Mouse (Mus musculus): ENCODE data around the gene Abcc9. TPM values are rescaled to one million over a fixed set of nuclear protein-coding genes. Genes with fewer than 3 reads are reported as not detected.

Gene Abcc9
- polyA plus RNA-seq, 1 experiment from 2014 or later: 2.4 TPM

DNA sequence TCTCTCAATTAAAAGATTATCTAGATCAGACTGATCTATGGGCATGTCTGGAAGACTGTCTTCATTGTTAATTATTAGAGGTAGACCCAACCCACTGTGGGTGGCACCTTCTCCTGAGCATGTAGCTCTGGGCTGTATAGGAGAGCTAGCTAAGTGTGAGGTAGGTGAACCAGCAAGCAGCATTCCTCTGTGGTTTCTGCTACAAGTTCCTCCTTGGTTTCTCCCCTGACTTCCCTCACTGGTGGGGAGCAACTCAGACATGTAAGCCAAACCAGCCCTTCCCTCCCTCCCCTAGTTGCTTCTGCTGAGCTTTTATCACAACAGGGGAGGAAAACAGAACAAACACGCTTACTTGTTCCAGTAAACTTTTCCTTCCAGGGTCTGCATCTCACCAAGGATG lies 49.9 kb downstream of the Abcc9 start:
- no peak overlapping the region for H3K27ac ChIP-seq
- peaks cover 3% of the 10 kb centered on the region; the same call in 1 of the 2 replicates for H3K4me1 ChIP-seq
- no peak overlapping the region for H3K4me2 ChIP-seq
- no peak overlapping the region for H3K4me3 ChIP-seq
- no peaks in the 10 kb centered on the region for H3K9me3 ChIP-seq (replicated peaks)
- WGBS (ENCODE audit: insufficient replicate concordance): 47% methylated on average over 1 of the region's 1 CpGs
- no peaks in the 10 kb centered on the region for H3K27me3 ChIP-seq (replicated peaks)
- H3K9ac ChIP-seq: no peak overlapping the region
- ATAC-seq: no peak
- no peaks in the 10 kb centered on the region for H3K36me3 ChIP-seq

DNA sequence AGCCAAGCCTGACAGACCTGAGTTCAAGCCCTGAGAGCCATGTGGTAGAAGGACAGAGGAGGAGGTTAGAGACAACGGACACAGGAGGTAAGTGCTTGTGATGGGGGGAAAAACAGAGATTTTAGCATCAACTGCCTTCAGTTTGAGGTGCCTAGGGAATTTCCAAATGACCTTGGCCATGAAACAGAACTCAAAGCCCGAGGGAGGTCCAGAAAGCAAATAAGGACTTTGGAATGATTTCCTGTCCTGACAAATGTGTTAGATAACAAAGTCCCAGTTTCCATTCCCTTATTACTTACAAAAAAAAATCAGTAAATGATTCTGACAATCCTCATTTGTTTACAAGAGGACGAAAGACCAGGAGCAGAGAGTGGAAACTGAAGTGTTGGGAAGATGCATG lies 52.8 kb downstream of the Abcc9 start:
- H3K4me3 ChIP-seq: no peak overlapping the region
- WGBS (ENCODE audit: insufficient replicate concordance): 32% methylated on average over 3 of the region's 3 CpGs
- peaks cover 3% of the 10 kb centered on the region; the same call in 1 of the 2 replicates for H3K4me1 ChIP-seq
- H3K27me3 ChIP-seq (replicated peaks): no peaks in the 10 kb centered on the region
- H3K27ac ChIP-seq: no peak overlapping the region
- H3K36me3 ChIP-seq: no peaks in the 10 kb centered on the region
- no peaks in the 10 kb centered on the region for H3K9me3 ChIP-seq (replicated peaks)
- no peak overlapping the region for H3K9ac ChIP-seq
- no peak for ATAC-seq
- no peak overlapping the region for H3K4me2 ChIP-seq

DNA sequence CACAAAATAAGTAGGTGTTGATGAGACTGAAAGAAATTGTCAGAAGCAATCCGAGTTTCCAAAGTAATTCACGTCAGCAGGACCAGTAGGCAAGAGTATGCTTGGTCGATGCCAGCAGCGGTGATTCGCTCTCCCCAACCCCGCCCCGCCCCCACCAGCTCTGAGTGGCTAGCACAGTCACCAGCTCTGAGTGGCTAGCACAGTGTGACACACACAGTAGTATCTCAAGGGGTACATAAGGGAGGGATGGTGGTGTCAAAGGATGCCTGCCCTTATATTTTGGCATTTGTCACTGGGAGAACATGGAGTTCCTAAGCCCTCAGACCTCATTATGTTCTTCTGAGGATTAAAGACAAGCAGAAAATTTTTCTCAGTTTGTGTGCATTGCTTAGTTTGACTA lies 56.6 kb downstream of the Abcc9 start:
- H3K4me3 ChIP-seq: no peak overlapping the region
- H3K36me3 ChIP-seq: no peaks in the 10 kb centered on the region
- H3K9ac ChIP-seq: no peak overlapping the region
- no peak overlapping the region for H3K27ac ChIP-seq
- 63% methylated on average over 7 of the region's 7 CpGs for WGBS (ENCODE audit: insufficient replicate concordance)
- no peaks in the 10 kb centered on the region for H3K9me3 ChIP-seq (replicated peaks)
- H3K4me1 ChIP-seq: peaks cover 3% of the 10 kb centered on the region; the same call in 1 of the 2 replicates
- no peak for ATAC-seq
- no peaks in the 10 kb centered on the region for H3K27me3 ChIP-seq (replicated peaks)
- no peak overlapping the region for H3K4me2 ChIP-seq

DNA sequence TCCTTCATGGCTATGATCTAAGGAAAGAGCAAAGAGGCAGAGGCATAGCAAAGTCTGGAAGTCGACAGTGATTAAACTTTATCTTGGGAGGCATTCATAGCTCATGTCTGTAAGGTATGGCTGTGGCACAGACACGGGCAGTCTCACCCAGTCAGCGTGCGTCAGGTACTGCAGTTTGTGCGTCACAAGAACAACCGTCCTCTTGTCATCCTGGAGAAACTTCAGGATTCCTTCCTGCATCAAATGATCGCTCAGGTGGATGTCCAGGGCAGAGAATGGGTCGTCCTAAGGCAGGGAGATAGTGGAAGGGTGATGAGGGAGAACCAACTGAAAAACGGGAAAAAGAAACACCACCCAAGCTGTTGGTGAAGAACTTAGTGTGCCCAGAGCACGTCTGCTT lies 62.8 kb downstream of the Abcc9 start:
- Histone ChIP-seq H3K9ac (no peak overlapping the region), H3K4me3 (no peak overlapping the region), H3K27me3 (replicated peaks) (no peaks in the 10 kb centered on the region), H3K27ac (no peak overlapping the region), H3K4me2 (no peak overlapping the region), H3K9me3 (replicated peaks) (no peaks in the 10 kb centered on the region), H3K4me1 (no peaks in the 10 kb centered on the region), H3K36me3 (no peaks in the 10 kb centered on the region)
- WGBS (ENCODE audit: insufficient replicate concordance): 68% methylated on average over 10 of the region's 10 CpGs
- no peak for ATAC-seq

DNA sequence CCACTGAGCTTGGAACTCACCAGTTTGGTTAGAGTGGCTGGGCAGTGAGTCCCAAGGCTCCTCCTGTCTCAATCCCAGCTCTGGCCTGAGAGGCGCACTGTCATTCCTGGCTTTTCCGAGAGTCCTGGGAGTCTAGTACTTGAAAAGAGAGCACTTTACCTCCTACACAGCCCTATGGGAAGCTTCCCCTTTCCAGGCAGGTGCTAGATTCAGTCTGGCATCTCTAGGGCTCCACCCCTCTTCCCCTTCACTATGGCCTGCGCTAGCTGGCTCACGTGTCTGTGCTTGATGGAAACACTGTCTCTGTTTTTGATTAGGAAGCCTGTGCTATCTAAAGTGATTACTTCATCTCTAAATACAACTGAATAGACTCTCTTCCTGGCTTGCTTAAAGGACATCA lies 66.5 kb downstream of the Abcc9 start:
- 55% methylated on average over 4 of the region's 4 CpGs for WGBS (ENCODE audit: insufficient replicate concordance)
- no peak overlapping the region for H3K4me3 ChIP-seq
- no peak for ATAC-seq
- no peaks in the 10 kb centered on the region for H3K27me3 ChIP-seq (replicated peaks)
- no peaks in the 10 kb centered on the region for H3K4me1 ChIP-seq
- no peak overlapping the region for H3K9ac ChIP-seq
- no peak overlapping the region for H3K27ac ChIP-seq
- no peak overlapping the region for H3K4me2 ChIP-seq
- no peaks in the 10 kb centered on the region for H3K9me3 ChIP-seq (replicated peaks)
- no peaks in the 10 kb centered on the region for H3K36me3 ChIP-seq

DNA sequence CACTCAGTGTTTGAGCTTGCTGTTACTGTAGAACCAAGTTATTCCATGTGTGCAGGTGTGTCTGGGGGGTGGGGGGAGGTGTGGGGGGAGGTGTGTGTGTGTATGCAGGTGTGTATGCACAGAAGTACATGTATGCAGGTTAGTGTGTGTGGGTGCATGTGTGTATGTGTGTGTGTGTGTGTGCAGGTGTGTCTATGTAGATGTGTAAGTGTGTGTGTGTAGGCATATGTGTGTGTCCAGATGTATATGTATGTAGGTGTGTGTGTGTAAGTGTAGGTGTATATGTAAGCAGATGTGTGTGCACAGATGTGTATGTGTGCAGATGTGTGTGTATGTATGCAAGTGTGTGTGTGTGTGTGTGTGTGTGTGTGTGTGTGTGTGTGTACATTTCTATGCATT lies 66.9 kb downstream of the Abcc9 start:
- H3K4me1 ChIP-seq: no peaks in the 10 kb centered on the region
- H3K4me2 ChIP-seq: no peak overlapping the region
- H3K9ac ChIP-seq: no peak overlapping the region
- no peak overlapping the region for H3K4me3 ChIP-seq
- no peak overlapping the region for H3K27ac ChIP-seq
- H3K9me3 ChIP-seq (replicated peaks): no peaks in the 10 kb centered on the region
- H3K36me3 ChIP-seq: no peaks in the 10 kb centered on the region
- no peak for ATAC-seq
- H3K27me3 ChIP-seq (replicated peaks): no peaks in the 10 kb centered on the region

DNA sequence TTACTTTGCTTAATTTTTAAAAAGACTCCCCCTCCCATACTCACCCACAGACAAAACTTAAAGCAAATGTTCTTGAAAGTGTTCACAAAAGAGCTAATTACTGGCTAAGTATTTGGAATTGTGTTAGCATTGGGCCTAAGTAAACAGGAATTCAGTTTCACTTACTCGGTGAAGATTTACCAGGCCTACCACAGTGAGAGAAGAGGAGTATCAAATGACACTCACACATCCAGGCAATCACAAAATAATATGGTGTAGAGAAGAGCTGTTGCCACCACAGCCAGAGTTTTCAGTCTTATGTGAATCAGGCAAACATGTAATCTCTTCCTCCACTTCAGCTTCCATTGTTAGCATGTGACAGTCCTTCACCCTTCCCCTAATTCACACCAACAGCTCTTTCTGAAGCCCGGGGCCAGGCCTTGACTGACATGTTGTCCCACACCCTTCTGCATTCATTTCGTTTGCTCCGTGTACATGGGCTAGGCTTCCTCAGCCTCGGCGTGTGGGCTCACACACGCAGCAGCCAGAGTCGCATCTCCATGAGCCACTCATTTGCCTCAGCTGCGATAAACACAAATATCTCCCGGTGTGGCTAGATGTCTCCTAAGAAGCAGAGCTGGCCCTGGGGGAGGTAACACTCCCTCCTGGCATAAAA lies 67.5 kb downstream of the Abcc9 start:
- Histone ChIP-seq H3K36me3 (no peaks in the 10 kb centered on the region), H3K4me2 (no peak overlapping the region), H3K9me3 (replicated peaks) (no peaks in the 10 kb centered on the region), H3K27me3 (replicated peaks) (no peaks in the 10 kb centered on the region), H3K27ac (no peak overlapping the region), H3K9ac (no peak overlapping the region), H3K4me1 (no peaks in the 10 kb centered on the region), H3K4me3 (no peak overlapping the region)
- WGBS (ENCODE audit: insufficient replicate concordance): 72% methylated on average over 10 of the region's 10 CpGs
- ATAC-seq: no peak

DNA sequence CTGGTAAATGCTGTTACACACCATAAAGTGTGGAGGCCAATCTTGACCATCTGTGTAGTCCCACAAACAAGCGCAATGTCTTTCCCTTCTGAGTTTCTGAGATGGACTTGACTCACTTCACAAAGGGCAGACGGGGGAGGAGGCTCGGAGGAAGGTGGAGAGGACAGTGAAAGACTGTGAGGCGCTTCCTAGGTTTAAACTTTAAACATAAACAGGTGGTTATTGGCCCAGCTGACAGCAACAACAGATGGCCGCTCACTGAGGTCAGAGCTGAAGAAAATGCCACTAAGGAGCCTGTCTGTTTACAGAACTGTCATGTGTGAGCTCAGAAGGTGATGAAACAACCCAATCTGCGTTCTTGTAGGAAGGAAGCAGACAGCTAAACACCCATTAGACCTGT lies 78.8 kb downstream of the Abcc9 start:
- Histone ChIP-seq H3K4me1 (no peaks in the 10 kb centered on the region), H3K27me3 (replicated peaks) (no peaks in the 10 kb centered on the region), H3K36me3 (no peaks in the 10 kb centered on the region), H3K9me3 (replicated peaks) (no peaks in the 10 kb centered on the region), H3K9ac (no peak overlapping the region), H3K4me2 (no peak overlapping the region), H3K4me3 (no peak overlapping the region), H3K27ac (no peak overlapping the region)
- no peak for ATAC-seq
- 60% methylated on average over 6 of the region's 6 CpGs for WGBS (ENCODE audit: insufficient replicate concordance)

DNA sequence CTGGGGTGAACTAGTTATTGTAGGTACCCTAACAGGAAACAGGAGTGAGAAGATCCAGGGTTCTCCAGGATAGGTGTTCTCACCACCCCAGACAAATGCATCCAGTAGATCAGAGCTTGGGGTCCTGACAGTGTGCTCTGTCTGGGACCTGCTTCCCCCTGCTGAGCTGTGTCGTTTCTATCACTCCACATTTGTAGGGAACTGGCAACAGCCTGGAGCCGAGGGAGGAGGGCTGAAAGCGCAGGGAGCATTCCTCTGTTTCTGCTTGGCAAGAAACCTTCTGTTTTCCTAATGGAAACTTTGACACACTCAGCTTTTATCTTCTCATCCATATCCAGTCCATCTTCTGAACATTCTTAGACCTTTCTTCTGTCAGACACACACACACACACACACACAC lies 85.5 kb downstream of the Abcc9 start:
- Histone ChIP-seq H3K4me3 (no peak overlapping the region), H3K4me2 (no peak overlapping the region), H3K9me3 (replicated peaks) (no peaks in the 10 kb centered on the region), H3K9ac (no peak overlapping the region), H3K27ac (no peak overlapping the region), H3K36me3 (no peaks in the 10 kb centered on the region), H3K27me3 (replicated peaks) (no peaks in the 10 kb centered on the region), H3K4me1 (no peaks in the 10 kb centered on the region)
- 36% methylated on average over 3 of the region's 3 CpGs for WGBS (ENCODE audit: insufficient replicate concordance)
- no peak for ATAC-seq

DNA sequence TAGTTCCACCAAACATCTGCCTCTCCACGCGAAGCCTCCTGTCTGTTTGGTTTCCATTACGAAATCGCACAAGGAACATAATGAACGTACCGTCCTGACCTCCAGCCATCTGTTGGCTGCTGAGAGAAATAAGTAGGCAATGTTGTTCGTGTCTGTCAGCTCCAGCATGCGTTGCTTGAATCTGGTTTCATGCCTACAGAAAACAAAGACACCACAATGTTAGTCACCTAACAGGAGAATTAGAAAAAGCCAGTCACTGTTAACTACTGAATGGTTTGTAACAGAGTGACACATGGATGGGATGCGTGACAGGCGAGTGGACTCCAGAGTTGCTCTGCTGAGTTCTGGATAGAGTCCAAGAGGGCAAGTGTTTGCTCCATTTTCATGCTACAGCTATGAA lies 87.8 kb downstream of the Abcc9 start:
- H3K36me3 ChIP-seq: no peaks in the 10 kb centered on the region
- H3K4me1 ChIP-seq: no peaks in the 10 kb centered on the region
- H3K27me3 ChIP-seq (replicated peaks): no peaks in the 10 kb centered on the region
- no peak overlapping the region for H3K4me2 ChIP-seq
- H3K27ac ChIP-seq: no peak overlapping the region
- WGBS (ENCODE audit: insufficient replicate concordance): 64% methylated on average over 10 of the region's 10 CpGs
- no peak overlapping the region for H3K4me3 ChIP-seq
- no peak for ATAC-seq
- H3K9me3 ChIP-seq (replicated peaks): no peaks in the 10 kb centered on the region
- H3K9ac ChIP-seq: no peak overlapping the region

DNA sequence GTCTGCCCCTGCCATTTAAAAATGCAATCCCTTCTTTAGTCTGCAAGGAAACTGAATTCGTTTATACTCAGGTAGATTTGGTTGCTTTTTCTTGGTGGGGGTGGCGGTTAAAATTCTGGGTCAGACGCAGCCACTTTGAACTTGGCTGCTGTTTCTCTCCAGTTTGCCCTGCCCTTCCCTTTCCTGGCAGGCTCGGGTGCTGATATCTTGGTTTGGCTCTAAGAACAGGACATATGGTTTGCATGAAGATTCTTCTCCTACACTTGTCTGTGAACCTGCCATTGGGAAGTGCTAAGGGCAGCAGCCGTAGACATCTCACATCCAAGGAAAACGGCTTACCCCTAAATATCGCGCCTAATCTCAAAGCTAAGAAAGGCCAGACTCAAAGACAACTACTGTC lies 89.7 kb downstream of the Abcc9 start:
- WGBS (ENCODE audit: insufficient replicate concordance): 69% methylated on average over 8 of the region's 8 CpGs
- Histone ChIP-seq H3K27ac (no peak overlapping the region), H3K9ac (no peak overlapping the region), H3K36me3 (no peaks in the 10 kb centered on the region), H3K27me3 (replicated peaks) (no peaks in the 10 kb centered on the region), H3K4me1 (no peaks in the 10 kb centered on the region), H3K9me3 (replicated peaks) (no peaks in the 10 kb centered on the region), H3K4me2 (no peak overlapping the region), H3K4me3 (no peak overlapping the region)
- ATAC-seq: no peak

DNA sequence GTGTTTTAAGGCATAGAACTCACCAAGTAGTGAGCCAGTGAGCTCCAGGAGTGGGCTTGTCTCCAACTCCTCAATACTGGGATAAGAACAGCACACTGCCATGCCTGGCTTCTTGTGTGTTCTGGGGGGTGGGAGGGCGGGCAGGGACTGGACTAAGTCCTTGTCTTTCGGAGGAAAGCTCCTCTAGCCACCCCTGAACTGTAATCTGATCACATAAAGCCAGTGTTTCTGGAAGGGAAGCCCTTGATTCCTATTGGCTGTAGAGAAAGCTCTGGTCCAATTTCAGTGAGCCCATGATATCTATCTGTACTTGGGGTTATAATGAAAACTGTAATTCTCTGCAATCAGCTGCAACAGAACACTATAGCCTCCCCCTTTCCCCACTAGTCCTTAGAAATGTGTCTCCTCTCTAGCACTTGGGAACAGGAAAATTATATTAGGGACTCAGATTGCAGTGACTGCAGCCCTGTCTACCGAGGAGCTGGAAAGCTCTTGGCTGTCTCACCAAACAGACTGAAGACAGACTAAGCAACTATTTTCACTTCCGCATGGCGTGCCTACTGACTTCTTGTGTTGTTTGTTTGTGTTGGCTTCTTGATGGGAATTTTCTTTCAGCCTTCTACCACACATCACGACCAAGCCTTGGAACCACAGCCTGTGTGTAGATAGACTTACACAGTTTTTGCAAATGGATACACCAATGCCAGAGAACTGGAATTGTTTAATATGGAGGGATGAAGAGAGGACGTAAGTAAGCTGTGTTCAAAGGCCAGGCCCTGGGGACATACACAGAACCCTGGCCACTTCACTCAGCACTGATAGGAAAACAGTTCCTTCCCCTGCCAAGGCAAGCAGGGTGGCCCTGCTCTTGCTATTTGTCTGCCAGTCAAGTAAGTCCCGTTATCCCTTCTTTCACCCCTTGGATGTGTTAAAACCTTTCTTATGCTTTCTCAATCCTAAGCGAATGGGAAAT lies 92.4 kb downstream of the Abcc9 start:
- Histone ChIP-seq H3K36me3 (no peaks in the 10 kb centered on the region), H3K27me3 (replicated peaks) (no peaks in the 10 kb centered on the region), H3K4me1 (no peaks in the 10 kb centered on the region), H3K4me3 (no peak overlapping the region), H3K4me2 (no peak overlapping the region), H3K9ac (no peak overlapping the region), H3K27ac (no peak overlapping the region), H3K9me3 (replicated peaks) (no peaks in the 10 kb centered on the region)
- WGBS (ENCODE audit: insufficient replicate concordance): 60% methylated on average over 9 of the region's 9 CpGs
- no peak for ATAC-seq

Measured in liver, embryonic 12.5 days (tissue).